Mouse (Mus musculus): ENCODE results near the gene Smg7. TPM values are rescaled to one million over a fixed set of nuclear protein-coding genes. Genes with fewer than 3 reads are reported as not detected.

The Smg7 gene
- total RNA-seq, 2 experiments from 2014 or later, result 80.8 to 84.8 TPM

DNA sequence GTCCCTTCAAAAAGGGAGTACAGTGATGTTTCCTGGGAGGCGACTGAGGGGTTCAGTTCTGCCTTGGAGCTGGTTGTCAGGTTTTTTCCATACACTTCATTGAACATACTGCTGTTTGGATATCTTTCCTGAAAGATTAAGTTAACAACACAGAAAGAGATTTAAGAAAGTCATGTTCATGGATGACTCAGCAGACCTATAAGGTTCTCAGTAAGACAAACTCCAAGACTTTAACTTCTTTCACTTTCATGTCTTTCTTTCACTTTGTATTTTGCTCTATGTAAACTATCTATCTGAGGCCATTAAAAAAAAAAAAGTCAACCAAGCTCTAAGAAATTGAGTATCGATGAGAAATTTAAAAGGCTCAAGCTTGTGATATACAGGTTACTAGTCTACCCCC is 61.4 kb downstream of the Smg7 start:
- intact Hi-C loops (cut with DNase I), result loop anchor here (5.0 to 10.0 kb wide), 2 partner anchors 69 to 316 kb away; no protein-coding TSS in a partner anchor

DNA sequence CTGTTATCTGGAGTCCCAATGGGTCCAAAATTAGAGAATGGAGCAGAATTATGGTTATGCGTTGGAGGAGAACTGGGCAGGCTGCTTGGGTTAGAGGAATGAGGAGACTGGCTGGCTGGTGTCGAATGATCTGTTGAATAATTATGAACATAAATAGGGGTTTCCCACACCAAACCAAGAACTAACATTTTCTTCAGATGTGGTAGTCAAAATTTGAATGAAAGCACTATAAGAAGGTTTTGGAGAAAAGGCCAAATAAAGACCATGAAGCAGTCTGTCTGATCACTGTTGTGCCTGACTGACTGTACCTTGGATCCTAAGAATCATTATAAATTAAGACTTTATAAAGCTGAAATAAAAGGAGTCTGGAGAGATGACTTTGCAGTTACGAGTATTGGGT is 62.1 kb downstream of the Smg7 start:
- no peak for DNase-seq
- intact Hi-C loops (cut with DNase I), result loop anchor here (5.0 to 10.0 kb wide), 2 partner anchors 68 to 316 kb away; no protein-coding TSS in a partner anchor

More for the DNA sequence above, 61.4 kb downstream of the Smg7 start:
- no peak for DNase-seq

DNA sequence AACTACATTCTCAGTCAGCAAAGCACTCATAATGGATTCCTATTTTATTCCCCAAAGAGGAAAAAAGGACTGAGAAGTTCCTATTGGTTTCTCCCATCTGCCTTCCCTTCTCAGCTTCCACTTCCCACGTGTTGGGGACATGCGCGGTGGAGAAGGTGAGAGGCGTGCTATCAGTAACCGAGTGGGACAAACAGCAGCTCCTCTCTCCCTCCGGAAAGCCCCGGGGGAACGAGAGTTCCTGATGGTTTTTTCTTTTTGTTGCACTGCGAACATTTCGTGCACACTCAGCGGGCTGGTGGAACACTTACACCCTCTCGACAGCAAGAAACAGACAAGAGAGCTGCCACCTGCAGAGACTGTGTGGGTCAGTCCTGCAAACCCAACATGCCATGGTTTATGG is 63.6 kb downstream of the Smg7 start:
- intact Hi-C loops (cut with DNase I), result no loop called here
- no peak for DNase-seq

DNA sequence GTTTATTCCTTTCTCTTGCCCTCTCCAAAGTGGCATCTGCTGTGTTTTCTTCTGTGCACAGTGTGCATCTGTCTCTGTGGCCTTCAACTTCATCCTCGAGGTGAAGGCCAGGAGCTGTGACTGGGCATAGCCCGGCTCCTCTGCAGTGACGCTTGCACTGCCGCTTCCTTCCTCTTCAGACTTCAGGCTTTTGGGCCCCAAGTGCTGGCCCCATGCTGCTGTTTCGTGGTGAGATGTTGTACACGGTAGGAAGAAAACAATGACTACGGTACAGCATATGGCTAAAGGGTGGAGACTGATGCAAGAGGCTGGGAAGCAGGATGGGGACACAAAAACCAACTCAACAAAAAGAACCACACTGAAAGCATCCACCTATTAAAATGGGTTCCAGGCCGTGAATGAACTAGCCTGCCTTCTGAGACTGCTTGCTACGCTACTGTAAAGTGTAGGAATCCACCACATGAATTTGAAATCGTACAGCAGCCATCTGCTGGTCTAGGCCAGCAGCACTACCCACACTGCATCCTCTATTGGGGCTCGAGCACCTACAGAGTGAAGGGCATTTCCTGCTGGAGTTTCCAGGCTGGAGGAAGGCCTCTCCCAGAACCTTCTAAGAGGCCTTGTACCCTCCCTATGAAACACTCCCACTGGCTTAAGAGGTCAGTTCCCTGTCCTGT is 64.3 kb downstream of the Smg7 start:
- intact Hi-C loops (cut with DNase I), result no loop called here
- no peak for DNase-seq

DNA sequence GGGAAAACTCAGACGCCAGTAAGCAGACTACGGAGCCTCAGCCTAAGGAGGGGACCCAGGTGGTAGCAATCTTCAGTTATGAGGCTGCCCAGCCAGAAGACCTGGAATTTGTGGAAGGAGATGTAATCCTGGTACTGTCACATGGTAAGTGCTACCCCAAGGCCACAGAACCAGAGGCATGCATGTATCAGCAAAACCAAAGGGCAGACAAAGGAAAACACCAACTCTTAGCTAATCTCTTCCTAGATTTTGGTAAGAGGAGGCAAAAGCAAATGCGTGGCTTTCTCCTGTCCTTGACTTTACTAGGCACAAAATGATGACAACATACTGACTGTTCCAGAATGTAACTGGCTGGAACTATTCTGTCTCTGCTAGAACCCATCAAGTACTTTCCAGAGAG is 67.4 kb downstream of the Smg7 start:
- no peak for DNase-seq
- intact Hi-C loops (cut with DNase I), result no loop called here

DNA sequence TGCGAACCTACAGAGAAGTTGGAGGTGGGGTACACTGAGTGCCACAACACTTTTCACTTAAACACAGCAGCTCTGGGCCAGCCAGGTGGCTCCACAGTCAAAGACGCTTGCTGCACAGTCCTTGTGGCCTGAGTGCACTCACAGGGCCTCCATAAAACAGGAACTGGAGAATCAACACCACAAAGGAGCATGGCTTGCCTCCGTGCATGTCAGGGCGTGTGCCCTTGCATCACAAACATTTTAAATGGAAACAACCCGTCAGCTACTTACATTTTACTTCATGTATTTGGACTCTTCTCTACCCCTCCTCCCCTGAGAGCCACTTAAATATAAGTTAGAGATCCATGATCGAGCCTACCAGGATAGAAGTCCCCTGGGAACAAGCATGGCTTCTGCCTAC is 70.1 kb downstream of the Smg7 start:
- no peak for DNase-seq
- intact Hi-C loops (cut with DNase I), result no loop called here

DNA sequence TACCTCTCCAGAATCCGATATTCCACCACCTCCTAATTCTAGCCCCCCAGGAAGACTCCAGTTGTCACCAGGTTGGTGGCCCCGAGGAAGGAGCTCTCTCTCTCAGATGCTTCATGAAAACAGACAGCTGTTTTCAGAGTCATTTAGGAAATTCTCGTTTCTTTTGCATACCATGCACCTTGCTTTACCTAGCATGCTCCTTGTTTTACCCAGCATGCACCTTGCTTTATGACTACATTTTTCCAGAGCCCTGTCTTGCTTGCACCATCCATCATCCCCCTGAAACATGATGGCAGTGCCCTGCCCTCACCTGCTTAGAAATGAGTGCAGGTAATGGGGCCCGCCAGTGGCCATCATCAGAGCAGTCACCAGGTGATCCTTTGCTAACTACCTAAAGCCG is 70.8 kb downstream of the Smg7 start:
- DNase-seq, result no peak
- intact Hi-C loops (cut with DNase I), result no loop called here

DNA sequence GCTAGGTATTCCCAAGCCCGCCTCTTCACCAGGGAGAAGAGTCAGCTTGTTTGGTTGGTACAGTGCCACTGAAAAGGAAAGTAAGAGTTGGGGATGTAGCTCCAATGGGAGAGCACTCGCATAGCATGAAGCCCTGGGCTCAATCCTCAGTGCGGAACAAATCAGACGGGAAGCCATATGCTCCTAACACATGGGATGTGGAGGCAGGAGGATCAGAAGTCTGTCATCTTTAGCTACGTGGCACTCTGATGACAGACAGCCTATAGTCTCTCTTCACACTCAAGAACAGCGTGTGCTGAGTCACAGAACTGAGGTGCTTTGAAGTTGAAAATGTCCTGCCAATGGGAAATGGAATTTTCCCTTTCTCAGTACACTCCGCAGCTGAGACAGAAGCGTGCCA is 71.4 kb downstream of the Smg7 start:
- DNase-seq, result no peak
- intact Hi-C loops (cut with DNase I), result no loop called here

DNA sequence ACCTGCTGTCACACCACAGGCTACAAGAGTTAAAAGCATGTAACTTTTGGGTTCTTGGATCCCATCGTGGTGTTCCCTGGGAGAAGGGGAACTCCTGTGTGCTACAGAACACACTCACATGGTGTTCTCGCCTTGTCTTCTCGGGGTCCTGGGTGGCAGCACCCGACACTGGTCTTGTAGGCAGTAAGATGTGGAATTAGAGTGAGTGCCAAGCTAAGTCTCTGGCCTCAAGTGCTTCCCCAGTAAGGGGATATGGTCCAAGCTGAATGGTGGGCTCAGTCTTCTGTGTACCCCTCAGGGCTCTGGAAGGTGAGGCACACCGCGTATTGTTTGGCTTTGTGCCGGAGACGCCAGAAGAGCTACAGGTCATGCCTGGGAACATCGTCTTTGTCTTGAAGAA is 72.4 kb downstream of the Smg7 start:
- intact Hi-C loops (cut with DNase I), result no loop called here
- no peak for DNase-seq

DNA sequence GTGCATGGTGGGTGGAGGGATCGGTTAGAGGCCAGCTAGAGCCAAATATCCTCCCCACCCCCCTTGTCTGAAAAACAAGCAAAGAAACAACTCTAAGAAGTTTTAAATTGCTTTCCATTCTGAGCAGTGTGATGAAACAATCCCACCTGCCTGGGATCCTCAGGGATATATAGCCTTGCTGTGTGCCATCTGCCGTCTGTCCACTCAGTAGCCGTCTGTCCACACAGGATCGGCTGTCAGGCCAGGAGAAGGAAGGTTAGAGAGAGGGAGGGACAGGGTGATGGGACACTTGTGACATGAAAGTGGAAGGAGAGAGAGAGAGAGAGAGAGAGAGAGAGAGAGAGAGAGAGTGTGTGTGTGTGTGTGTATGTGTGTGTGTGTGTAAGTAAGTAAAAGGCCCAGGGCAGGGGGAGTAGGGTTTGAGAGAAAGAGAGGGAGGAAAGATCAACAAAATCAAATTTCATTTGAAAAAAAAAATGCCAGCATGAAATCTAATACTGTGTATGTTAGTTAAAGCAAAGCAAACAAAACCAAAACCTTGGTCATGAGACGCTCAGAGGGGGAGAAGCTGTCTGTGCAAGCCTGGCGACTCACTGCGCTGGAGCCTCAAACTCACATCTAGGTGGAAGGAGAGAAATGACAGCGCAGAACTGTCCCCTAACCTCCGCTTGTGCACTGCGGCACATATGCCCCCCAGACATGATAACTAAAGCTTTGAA is 73.7 kb downstream of the Smg7 start:
- no peak for DNase-seq
- intact Hi-C loops (cut with DNase I), result no loop called here

DNA sequence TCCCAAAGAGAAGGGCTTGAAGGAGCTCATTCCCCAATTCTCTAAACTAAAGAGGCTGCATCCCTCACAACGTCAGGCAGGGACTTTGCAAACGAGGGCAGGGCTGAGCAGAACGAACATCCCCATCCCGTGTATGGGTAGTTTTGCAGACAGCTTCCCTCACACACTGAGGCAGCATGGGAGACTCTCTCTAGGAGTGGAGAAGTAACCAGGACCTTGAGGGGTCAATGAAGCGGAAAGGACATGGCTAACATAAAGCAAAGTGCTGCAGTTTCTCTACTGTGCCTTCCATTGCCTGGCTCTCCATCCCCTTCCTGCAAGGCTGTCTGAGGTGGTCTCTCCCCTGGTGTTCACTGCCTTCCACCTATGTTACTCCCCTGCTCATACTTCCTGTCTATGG is 74.3 kb downstream of the Smg7 start:
- DNase-seq, result no peak
- intact Hi-C loops (cut with DNase I), result no loop called here

DNA sequence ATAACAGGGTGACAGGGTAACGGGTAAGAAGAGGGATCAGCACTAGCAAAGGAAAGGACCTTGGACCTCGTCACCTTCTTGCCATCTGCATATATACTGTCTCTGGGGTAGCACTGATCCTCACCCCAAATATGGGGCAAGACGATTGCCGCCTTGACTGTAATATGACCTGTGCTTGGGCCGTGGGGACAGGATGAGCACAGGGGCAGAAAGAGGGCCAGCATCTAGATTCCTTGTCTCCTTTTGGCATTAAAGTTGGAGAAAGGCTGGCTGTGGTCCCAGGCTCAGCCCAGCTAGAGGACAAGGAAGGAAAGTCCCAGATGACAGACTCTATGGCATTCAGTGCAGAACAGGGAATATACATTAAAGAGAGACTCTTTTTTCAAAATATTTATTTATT is 76.0 kb downstream of the Smg7 start:
- DNase-seq, result no peak
- intact Hi-C loops (cut with DNase I), result no loop called here

DNA sequence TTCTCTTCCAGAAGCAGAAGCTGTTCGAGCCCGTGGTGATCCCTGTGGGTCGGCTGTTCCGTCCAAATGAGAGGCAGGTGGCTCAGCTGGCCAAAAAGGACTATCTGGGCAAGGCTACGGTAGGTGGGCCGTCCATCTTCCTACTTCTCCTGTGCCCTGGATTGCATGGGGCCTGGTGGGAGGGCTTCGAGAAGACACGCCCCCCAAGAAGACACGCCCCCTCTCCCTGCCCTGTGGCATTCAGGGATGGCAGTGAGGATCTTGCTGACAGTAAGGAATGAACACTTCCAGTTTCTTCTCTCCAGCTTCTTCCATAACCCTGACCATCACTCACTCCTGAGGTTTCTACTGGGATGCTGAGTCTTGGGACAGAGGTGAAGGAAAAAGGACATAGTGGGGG is 78.2 kb downstream of the Smg7 start:
- intact Hi-C loops (cut with DNase I), result no loop called here
- DNase-seq, result no peak

DNA sequence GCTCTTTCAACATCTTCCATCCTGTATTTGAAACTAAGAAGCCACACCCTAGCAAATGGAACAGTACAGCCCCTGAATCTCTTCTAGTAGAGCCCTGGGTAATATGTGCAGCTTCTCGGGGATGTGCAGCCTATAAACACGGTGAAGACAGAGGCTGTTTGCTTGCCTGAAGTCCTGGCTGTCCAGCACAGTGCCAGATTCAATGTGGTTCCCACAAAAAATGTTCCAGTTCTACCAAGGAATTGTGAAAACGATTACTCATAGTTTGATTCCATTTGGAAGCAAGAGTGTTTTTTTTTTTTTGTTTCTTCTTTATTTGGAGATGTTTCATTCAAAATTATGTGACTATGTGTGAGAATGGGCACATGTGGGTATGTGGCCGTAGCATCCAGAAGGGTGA is 80.7 kb downstream of the Smg7 start:
- no peak for DNase-seq
- intact Hi-C loops (cut with DNase I), result no loop called here

DNA sequence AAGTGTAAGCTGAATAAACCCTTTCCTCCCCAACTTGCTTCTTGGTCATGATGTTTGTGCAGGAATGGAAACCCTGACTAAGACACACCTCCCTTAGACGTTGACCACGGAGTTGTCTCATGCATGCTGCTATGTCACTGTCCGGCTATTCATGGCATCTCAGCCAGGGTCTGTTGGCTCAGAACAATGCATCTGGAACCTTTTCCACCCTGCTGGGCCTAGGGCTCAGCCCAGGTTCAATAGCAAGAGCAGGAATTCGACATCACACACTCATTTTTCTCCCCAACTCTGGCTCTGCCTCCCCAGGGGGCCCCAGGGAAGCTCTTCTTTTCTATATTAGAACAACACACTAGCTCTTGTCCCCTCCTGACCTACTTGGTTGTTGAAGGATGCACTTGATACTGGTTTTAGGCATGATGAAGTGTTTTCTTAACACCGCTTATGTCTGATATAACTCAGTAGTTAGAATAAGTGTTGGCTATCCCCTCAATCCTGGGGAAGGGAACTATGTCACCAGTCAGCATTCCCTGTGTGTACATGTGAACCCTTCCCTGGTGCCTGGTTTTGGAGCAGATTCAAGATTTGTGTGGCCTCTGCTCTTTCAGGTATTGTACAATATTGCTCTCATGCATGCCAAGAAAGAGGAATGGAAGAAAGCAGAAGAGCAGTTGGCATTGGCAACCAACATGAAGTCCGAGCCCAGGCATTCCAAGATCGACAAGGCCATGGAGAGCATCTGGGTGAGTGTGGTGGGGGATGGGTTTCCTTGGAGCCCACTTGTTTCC is 81.3 kb downstream of the Smg7 start:
- intact Hi-C loops (cut with DNase I), result no loop called here
- no peak for DNase-seq

DNA sequence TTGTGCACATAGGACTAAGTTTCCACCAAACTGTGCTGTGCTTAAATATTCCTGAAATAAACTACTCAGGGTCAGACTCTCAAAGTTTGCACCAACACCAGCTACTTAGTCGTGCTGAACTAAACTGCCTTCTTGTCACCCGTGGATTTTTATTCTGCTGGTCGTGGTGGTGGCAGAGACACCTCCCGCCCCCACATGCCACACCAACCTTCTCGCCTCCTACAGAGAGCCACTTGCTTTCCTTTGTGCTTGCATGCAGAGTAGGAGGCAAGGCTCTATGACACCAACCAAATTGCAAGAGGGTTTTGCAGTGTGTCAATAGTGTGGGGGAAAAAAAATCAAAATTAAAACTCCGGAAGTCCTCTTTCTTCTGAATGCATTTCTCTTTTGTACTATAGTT is 82.9 kb downstream of the Smg7 start:
- intact Hi-C loops (cut with DNase I), result loop anchor here (5.0 kb wide), 1 partner anchor 573 kb away; no protein-coding TSS in a partner anchor
- DNase-seq, result no peak

DNA sequence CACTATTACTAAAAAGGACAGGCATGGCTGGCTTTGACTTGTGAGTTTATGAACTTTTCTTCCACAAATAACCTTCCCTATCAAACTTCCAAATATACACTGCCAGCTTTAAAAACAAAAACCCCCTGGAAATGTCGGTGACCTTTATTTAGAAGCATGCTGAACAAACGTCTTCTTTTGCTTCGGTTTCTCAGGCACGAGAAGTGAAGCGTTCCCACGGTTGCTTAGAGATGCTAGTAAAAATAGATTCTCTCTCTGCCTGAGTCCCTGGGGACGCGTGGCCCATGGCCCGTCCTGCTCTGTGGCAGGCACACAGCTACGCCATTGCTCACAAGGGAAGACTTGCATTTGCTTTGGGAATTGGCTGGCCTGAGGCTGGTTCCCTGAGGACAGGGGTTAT is 84.7 kb downstream of the Smg7 start:
- intact Hi-C loops (cut with DNase I), result loop anchor here (5.0 kb wide), 1 partner anchor 575 kb away; no protein-coding TSS in a partner anchor
- peak; percentile 38 for DNase-seq

DNA sequence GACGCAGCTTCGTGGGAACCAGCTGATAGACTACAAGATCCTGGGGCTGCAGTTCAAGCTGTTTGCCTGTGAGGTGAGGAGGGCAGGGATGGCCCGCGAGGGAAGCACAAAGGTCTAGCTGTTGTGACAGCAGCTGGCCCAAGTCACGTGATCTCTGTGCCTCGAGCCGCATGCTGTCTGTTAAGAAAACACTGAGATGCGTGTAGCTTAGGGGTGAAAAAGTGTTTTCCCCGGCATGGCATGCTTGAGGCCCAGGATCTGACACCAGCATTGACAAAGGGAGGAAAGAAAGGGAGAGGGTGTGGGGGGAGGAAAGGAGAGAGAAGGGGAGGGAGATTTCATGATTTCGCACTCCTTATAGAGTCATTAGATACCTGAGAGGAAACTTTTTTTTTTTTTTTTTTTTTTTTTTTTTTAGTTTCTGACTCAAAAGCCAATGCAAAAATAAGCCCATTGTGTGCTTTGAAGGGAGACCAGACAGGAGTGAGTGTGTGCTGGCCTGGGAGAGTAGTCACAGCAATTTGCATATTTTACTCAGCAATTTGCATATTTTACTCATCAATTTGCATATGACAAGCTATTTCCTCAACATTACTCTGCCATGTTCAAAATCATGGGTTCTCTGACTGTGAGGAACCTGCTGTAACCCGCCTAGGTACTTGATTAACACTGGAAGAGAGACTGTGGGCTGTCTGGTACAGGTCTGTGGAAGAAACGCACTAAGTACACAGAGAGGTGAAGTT is 85.2 kb downstream of the Smg7 start:
- DNase-seq, result peak; percentile 25
- intact Hi-C loops (cut with DNase I), result loop anchor here (5.0 kb wide), 1 partner anchor 575 kb away; no protein-coding TSS in a partner anchor

DNA sequence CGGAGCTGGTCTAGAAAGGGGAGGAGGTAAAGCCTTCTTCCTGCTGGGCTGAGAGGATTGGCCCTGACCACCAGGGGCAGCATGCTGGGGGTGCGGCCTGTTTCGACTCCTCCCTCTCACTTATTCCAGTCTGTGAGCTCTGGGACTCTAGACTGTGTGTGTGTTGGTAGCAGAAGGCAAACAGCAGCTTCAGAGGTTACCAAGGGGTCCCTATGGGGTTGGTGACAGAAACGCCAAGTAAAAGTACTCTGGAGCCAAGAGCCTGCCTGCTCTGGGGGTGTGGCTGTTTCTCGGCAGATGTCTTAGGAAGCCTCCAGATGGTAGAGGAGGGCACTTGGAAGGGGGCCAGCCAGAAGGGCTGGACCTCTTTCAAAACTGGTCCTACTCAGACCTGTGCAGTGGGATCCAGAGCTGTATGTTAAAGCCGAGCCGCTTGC is 87.2 kb downstream of the Smg7 start:
- intact Hi-C loops (cut with DNase I), result loop anchor here (5.0 kb wide), 1 partner anchor 577 kb away; no protein-coding TSS in a partner anchor
- DNase-seq, result peak; percentile 85

DNA sequence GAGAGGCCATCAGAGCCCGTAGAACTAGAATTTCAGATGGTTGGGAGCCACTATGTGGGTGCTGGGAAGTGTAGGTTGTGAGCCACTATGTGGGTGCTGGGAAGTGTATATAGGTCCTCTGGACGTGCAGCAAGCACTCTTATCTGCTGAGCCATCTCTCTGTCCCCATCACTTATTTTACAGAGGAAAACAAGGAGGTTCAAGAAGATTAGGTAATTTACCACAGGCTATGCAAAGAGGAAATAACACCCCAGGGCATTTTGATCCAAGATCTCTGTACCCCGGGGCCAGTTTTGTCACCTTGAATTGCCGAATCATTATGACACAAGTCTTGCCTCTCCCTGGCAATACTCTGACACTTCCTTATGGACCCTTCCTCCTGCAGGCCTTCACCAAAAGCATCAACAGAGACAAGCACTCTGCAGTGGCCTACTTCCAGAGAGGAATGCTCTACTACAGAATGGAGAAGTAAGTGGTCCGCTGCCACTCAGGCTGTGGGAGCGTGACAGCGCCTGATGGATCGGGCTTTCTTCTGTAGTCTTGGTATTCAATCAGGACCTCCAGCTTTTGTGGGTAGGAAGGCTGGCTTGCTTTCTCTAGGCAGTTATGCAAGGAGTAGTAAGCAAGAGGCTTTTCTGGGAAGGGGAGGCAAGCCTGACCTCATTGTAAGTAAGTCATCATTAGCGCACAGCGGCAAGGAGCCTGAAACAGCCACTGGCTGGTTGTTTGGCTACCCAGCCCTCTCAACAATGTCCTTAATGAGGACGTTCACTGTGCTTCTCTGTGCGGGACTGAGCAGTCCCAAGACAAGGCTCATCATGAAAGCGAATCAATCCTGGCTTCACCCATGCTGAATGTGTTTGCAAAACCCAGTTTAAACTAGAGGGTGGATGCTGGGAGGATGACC is 91.7 kb downstream of the Smg7 start:
- no peak for DNase-seq
- intact Hi-C loops (cut with DNase I), result no loop called here
